Mouse (Mus musculus) bone marrow, adult 2 months (tissue): Measurements from ENCODE around the gene Col5a1.

ENCODE experiments used
- CTCF ChIP-seq: fragments of 200-500 bp; IDR thresholded peaks from 2 replicates; pipeline ENCODE4 v1.5.1; 2011; ENCODE audit warnings: low read length, control low read depth; ENCODE audit not compliant: control insufficient read depth, insufficient read depth
- POLR2A ChIP-seq: fragments of 200-500 bp; IDR thresholded peaks from 2 replicates; pipeline ENCODE4 v1.6.1; 2011; ENCODE audit warnings: low read depth, mild to moderate bottlenecking, control low read depth, low read length, borderline replicate concordance; ENCODE audit not compliant: control insufficient read depth

- TF ChIP-seq CTCF (no peak), POLR2A (no peak)
Observed at GRCm38 (mm10) chr2:27858348-27858903, 27.8 kb upstream of the Col5a1 start.
